Mouse (Mus musculus): ENCODE results near the gene Olfr1100.

The Olfr1100 gene

GRCm38 (mm10) chr2:86979854-86980253, at the start of gene Olfr1100:
Olfr1100 (minus strand) TSS chr2:86979954.
- DNase-seq (ENCODE audit: low spot score) = no peak

GRCm38 (mm10) chr2:87026980-87027379, 47.2 kb upstream of the Olfr1100 start, which contains the start of gene Olfr1104:
Olfr1104 (minus strand) TSS chr2:87027080.
- no peak for DNase-seq (ENCODE audit: low spot score)

DNA sequence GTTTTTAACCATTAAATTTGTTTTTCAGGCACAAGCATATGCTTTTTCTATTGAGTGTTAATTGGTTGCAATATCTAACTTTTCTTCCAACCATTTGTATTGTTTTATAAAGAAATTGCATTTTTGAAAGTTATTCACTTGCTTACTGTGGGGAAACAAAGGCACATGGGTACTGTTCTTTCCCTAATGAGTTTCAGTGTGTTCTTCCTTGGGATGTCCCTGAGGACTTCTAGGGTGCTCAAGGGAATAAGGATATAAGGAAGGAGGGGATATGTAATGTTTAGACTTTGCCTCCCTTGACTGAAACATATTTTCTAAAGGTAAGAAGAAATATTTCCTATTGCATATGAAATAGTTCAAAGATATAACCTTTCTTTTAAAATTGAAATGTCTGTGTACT, 18.3 kb upstream of the Olfr1100 start, which contains the start of gene Olfr1102:
Olfr1102 (plus strand) TSS at position 301 of the 400 bp plus-strand sequence.
- no peak for DNase-seq (ENCODE audit: low spot score)

GRCm38 (mm10) chr2:86991121-86991520, 11.4 kb upstream of the Olfr1100 start, which contains the start of gene Olfr1101:
Olfr1101 (minus strand) TSS chr2:86991221.
- no peak for DNase-seq (ENCODE audit: low spot score)

DNA sequence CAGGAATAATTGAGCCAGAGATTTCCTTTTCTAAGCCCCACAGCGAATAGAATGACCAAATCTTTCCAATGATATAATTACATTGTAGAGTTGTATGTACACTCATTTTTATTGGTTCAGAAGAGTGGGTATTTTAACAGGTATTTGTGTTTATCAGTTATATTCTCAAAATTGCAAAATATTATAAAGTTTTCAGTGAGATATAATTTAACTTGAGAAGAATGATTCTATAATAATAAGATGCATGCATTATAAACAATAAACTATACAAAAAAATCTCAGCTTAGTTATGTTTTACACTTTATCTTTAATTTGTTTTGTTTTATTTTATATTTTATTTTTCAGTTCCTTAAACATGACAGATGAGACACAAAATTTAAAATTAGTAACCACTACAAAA, 19.2 kb downstream of the Olfr1100 start, which contains the start of gene Olfr1099:
Olfr1099 (minus strand) TSS at position 101 of the 400 bp plus-strand sequence.
- no peak for DNase-seq (ENCODE audit: low spot score)

DNA sequence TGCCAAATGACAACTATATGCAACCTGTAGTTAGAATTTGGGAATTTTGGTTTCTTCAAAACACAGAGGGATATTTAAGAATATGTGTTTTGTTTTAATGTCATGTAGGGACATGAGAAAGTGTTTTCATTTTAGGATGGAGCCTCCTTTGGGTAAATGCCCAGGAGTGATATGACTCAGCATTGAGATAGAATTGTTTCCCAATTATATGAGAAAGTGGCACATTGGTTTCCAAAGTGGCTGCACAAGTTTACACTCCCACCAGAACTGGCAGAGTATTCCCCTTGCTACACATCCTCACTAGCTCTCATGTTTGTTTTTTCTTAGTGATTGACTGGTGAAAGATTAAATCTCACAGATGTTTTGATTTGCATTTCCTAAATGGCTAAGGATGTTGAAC, 53.2 kb downstream of the Olfr1100 start:
- DNase-seq (ENCODE audit: low spot score) = no peak

Data from embryo, embryonic 10 days (tissue).